Mouse (Mus musculus): ENCODE data around the gene Cend1.

GRCm38 (mm10) chr7:141463824-141464602 is 34.7 kb upstream of the Cend1 start:
- TF ChIP-seq CTCF (IDR thresholded peaks at IDR 0.05; ENCODE audit: low read depth) (no peak), EP300 (IDR thresholded peaks at IDR 0.05; ENCODE audit: low read depth) (no peak)
